Mouse (Mus musculus): ENCODE data around the gene Kif6. TPM values are rescaled to one million over a fixed set of nuclear protein-coding genes. Genes with fewer than 3 reads are reported as not detected.
A peak's percentile ranks its signal among the peaks of the same experiment; 100 is the strongest.

Kif6 gene
- total RNA-seq, 2 experiments from 2014 or later: 1.9 to 2.1 TPM

GRCm38 (mm10) chr17:49777115-49777839, 162.3 kb downstream of the Kif6 start:
- Histone ChIP-seq H3K27ac (no peak overlapping the region), H3K4me3 (no peak overlapping the region)
- no peak for DNase-seq (ENCODE audit: extremely low spot score in 1 of 2, low spot score in 2 of 2)
- intact Hi-C loops (cut with DNase I): no loop called here
- TF ChIP-seq CTCF (IDR thresholded peaks at IDR 0.05): no peak

DNA sequence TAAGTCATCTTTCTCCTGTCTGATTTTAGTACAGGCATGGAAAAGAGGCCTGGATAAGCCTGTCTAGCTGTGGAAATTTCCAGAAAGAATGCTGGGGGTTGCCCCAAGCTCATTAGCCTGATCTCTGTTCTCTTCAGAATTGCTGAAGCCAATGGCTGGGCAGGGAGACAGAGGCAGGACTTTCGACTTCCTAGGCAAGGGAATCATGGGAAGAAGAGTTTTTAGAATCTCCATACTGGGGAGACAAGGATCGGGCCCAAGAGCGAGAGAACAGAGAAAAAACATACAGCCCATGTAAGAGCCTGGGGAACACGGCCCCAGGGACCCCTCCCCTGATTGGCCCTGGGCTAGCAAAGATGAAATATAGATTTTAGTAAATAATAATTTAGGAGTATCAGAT, 164.1 kb downstream of the Kif6 start:
- DNase-seq (ENCODE audit: extremely low spot score in 1 of 2, low spot score in 2 of 2): no peak
- no peak overlapping the region for H3K27ac ChIP-seq
- TF ChIP-seq CTCF (IDR thresholded peaks at IDR 0.05): no peak
- intact Hi-C loops (cut with DNase I): no loop called here
- no peak overlapping the region for H3K4me3 ChIP-seq

DNA sequence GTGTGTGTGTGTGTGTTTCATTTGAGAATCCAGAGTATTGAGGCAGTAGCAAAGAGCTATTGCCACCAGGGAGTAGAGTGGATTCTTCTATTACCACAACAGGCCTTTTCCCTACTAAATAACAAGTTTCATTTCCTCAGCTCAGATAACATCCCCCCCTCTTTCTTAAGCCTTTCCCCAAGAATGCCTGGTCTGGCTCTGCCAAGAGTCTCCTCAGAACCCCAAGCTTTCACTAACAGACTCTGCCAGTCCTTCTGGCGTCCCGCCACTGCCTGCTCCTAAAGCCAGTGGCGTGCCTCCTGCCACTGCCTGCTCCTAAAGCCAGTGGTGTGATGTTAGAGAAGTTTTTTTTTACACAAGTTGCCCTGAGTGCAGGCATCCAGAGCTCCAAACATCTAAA, 164.6 kb downstream of the Kif6 start:
- Histone ChIP-seq H3K27ac (no peak overlapping the region), H3K4me3 (no peak overlapping the region)
- intact Hi-C loops (cut with DNase I): no loop called here
- DNase-seq (ENCODE audit: extremely low spot score in 1 of 2, low spot score in 2 of 2): peak in 1 of 2 experiments; percentile 23
- no peak for TF ChIP-seq CTCF (IDR thresholded peaks at IDR 0.05)

GRCm38 (mm10) chr17:49785851-49786250, 170.9 kb downstream of the Kif6 start:
- DNase-seq (ENCODE audit: extremely low spot score in 1 of 2, low spot score in 2 of 2): no peak
- intact Hi-C loops (cut with DNase I): no loop called here
- no peak for TF ChIP-seq CTCF (IDR thresholded peaks at IDR 0.05)
- no peak overlapping the region for H3K4me3 ChIP-seq
- H3K27ac ChIP-seq: no peak overlapping the region

GRCm38 (mm10) chr17:49787351-49787750, 172.4 kb downstream of the Kif6 start:
- Histone ChIP-seq H3K4me3 (no peak overlapping the region), H3K27ac (no peak overlapping the region)
- DNase-seq (ENCODE audit: extremely low spot score in 1 of 2, low spot score in 2 of 2): no peak
- intact Hi-C loops (cut with DNase I): no loop called here
- TF ChIP-seq CTCF (IDR thresholded peaks at IDR 0.05): no peak

GRCm38 (mm10) chr17:49788187-49788974, 173.4 kb downstream of the Kif6 start:
- H3K27ac ChIP-seq: no peak overlapping the region
- TF ChIP-seq CTCF (IDR thresholded peaks at IDR 0.05): no peak
- no peak overlapping the region for H3K4me3 ChIP-seq
- intact Hi-C loops (cut with DNase I): no loop called here
- no peak for DNase-seq (ENCODE audit: extremely low spot score in 1 of 2, low spot score in 2 of 2)

- Histone ChIP-seq H3K27ac (no peak overlapping the region), H3K4me3 (no peak overlapping the region)
- intact Hi-C loops (cut with DNase I): no loop called here
- no peak for TF ChIP-seq CTCF (IDR thresholded peaks at IDR 0.05)
- DNase-seq (ENCODE audit: extremely low spot score in 1 of 2, low spot score in 2 of 2): no peak
Observed at GRCm38 (mm10) chr17:49791546-49791945, 176.6 kb downstream of the Kif6 start.

GRCm38 (mm10) chr17:49792217-49792743, 177.3 kb downstream of the Kif6 start:
- no peak for TF ChIP-seq CTCF (IDR thresholded peaks at IDR 0.05)
- Histone ChIP-seq H3K27ac (no peak overlapping the region), H3K4me3 (no peak overlapping the region)
- intact Hi-C loops (cut with DNase I): no loop called here
- DNase-seq (ENCODE audit: extremely low spot score in 1 of 2, low spot score in 2 of 2): no peak

DNA sequence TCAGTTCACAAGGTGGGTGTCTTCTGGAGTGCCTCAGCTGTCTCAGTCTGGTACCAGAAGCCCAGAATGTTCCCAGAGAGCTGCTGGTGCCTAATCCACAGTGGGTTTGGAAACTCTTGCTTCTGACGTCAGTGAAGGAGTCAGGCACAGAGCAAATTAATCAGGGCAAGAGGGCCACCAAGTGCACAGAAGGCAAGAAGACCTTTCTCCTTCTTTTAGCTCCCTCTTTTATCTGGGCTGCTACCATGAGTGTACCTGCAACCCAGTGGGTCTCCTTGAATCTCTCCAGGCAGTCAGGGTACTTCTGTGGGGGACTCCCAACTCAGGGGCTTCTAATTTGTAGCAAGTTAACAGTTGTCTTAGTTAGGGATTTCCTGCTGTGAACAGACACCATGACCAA, 178.0 kb downstream of the Kif6 start:
- intact Hi-C loops (cut with DNase I): no loop called here
- no peak for DNase-seq (ENCODE audit: extremely low spot score in 1 of 2, low spot score in 2 of 2)
- no peak overlapping the region for H3K27ac ChIP-seq
- no peak overlapping the region for H3K4me3 ChIP-seq
- no peak for TF ChIP-seq CTCF (IDR thresholded peaks at IDR 0.05)

DNA sequence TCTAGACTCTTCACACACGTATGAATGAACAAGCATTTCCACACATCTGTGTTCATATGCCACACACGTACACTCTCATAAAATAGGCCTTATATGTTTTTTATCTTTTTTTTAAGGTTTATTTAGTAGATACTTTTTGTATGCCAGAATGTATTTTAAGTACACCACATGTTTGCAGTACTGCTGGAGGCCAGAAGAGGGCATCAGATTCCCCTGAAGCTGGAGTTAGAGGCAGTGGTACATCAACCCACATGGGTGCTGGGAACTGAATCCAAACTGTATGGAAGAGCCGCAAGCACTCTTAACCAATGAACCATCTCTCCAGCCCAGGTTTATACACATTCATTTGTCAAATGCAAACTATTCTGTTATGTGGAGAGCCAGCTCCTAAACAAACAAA, 179.0 kb downstream of the Kif6 start:
- no peak for DNase-seq (ENCODE audit: extremely low spot score in 1 of 2, low spot score in 2 of 2)
- TF ChIP-seq CTCF (IDR thresholded peaks at IDR 0.05): peak; percentile 9
- intact Hi-C loops (cut with DNase I): no loop called here
- H3K4me3 ChIP-seq: no peak overlapping the region
- H3K27ac ChIP-seq: no peak overlapping the region

GRCm38 (mm10) chr17:49795241-49795640, 180.3 kb downstream of the Kif6 start:
- H3K27ac ChIP-seq: no peak overlapping the region
- no peak for DNase-seq (ENCODE audit: extremely low spot score in 1 of 2, low spot score in 2 of 2)
- intact Hi-C loops (cut with DNase I): no loop called here
- no peak for TF ChIP-seq CTCF (IDR thresholded peaks at IDR 0.05)
- no peak overlapping the region for H3K4me3 ChIP-seq

DNA sequence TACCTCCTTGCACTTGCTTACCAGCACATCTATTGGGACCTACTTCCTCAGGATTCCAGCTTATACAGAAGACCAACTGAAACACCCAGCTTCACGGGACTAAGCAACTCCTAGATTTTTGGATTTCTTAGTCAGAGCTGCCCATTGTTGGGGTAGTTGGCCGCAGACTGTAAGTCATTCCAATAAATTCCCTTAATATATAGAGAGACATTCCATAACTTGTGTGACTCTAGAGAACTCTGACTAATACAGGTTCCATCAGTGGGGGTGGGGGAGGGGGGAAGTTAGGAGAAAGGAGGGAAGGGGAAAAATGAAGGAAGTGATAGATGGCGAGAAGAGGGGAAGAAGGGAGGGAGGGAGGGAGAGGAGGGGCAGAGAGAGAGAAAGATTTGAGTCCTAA, 181.2 kb downstream of the Kif6 start:
- no peak for TF ChIP-seq CTCF (IDR thresholded peaks at IDR 0.05)
- H3K27ac ChIP-seq: no peak overlapping the region
- no peak overlapping the region for H3K4me3 ChIP-seq
- intact Hi-C loops (cut with DNase I): no loop called here
- DNase-seq (ENCODE audit: extremely low spot score in 1 of 2, low spot score in 2 of 2): no peak

Measured in left cerebral cortex, adult 2 months (tissue).